Mouse (Mus musculus) gastrocnemius, adult 2 months (tissue): Measurements from ENCODE around the gene Gba. TPM values are rescaled to one million over a fixed set of nuclear protein-coding genes. Genes with fewer than 3 reads are reported as not detected.

Experiments
- DNase-seq: peaks from one replicate; pipeline ENCODE4 v3.0.0; 2022
- H3K27ac ChIP-seq: fragments of 200-600 bp; 2 replicates; pipeline ENCODE4 v1.8.1; 2022; ENCODE audit warnings: mild to moderate bottlenecking
- H3K4me3 ChIP-seq: fragments of 200-600 bp; 2 replicates; pipeline ENCODE4 v1.8.1; 2022; ENCODE audit warnings: mild to moderate bottlenecking, moderate library complexity
- CTCF ChIP-seq: fragments of 200-600 bp; IDR thresholded peaks from 2 replicates; pipeline ENCODE4 v1.8.1; 2022; ENCODE audit warnings: antibody characterized with exemption, mild to moderate bottlenecking, moderate library complexity
- intact Hi-C: fragments of 180-260 bp; cut with DNase I; formaldehyde crosslinking; loops from one replicate; pipeline ENCODE4 v1.15.1; 2025
- total RNA-seq, 2 experiments: library from RNA; stranded (reverse); gene quantifications; 2 replicates each; pipeline ENCODE4 v1.2.3; 2021

The Gba gene
- total RNA-seq, 2 experiments from 2014 or later: 17.4 to 19.7 TPM

DNA sequence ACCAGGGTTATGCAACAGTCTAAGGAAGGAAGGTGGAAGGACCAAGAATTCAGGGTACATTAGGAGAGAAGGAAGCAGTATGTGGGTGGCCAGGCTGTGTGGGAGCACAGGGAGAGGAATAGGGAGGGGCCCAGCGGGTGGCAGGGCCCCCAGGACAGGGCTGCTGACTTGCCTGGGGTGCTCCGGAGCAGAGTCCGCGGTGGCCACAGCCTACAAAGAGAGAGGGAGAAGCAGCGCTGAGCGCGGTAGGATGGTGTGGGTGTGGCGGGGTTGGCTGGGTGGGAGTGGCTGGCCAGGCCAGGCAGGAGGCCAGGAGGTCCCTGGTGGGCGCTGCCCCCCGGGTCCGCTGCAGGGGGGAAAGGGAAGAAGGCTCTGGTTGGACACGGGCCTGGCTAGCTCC is 35.8 kb downstream of the Gba start:
- Histone ChIP-seq H3K27ac (no peak overlapping the region), H3K4me3 (no peak overlapping the region)
- TF ChIP-seq CTCF: no peak
- intact Hi-C loops: no loop called here
- no peak for DNase-seq

DNA sequence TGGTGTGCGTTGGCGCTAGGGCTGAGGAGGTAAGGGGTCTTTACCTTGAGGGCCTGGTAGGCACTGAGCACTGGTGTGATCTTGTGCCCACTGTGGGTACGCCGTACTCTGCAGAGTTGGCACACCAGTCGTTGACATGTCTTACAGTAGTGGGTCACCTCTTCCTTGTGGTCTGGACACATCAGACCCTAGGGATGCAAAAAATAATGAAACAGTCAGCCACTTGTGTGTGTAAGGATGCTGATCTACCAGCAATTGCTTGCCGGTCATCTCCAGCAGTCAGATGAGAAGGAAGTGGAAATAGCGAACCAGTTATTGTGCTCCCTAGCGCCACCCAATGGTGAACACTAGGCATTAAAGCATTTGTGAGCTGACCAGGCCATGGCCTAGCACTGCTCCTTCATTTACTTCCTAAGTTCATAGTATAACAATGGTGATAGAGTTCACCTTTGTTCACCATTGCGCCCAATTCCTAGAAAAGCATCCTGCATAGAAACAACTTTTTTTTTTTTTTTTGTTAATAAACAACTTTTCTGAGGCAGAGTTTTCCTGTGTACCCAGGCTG is 39.7 kb downstream of the Gba start:
- TF ChIP-seq CTCF: peak; percentile 71
- Histone ChIP-seq H3K27ac (no peak overlapping the region), H3K4me3 (no peak overlapping the region)
- peak; percentile 63 for DNase-seq
- intact Hi-C loops: no loop called here

DNA sequence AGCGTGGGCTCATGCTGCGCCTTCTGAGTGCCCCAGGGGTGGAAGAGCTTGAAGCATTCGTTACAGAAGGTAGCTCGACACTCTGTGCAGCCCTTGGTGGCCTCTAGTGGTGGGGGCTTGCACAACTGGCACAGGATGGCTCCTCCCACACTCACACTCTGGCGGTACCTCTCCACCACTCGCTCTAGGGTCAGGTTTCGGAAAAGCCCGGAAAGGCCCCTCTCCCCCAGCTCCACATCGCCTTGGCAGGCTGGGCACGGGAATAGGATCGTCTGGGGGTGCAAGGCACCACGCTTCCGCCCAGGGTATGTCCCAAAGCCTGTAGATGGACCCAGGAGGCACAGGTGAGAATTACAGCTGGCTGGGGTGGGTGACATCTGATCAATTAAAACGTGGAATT is 40.9 kb downstream of the Gba start:
- Histone ChIP-seq H3K4me3 (no peak overlapping the region), H3K27ac (no peak overlapping the region)
- TF ChIP-seq CTCF: peak; percentile 40
- intact Hi-C loops: no loop called here
- no peak for DNase-seq

DNA sequence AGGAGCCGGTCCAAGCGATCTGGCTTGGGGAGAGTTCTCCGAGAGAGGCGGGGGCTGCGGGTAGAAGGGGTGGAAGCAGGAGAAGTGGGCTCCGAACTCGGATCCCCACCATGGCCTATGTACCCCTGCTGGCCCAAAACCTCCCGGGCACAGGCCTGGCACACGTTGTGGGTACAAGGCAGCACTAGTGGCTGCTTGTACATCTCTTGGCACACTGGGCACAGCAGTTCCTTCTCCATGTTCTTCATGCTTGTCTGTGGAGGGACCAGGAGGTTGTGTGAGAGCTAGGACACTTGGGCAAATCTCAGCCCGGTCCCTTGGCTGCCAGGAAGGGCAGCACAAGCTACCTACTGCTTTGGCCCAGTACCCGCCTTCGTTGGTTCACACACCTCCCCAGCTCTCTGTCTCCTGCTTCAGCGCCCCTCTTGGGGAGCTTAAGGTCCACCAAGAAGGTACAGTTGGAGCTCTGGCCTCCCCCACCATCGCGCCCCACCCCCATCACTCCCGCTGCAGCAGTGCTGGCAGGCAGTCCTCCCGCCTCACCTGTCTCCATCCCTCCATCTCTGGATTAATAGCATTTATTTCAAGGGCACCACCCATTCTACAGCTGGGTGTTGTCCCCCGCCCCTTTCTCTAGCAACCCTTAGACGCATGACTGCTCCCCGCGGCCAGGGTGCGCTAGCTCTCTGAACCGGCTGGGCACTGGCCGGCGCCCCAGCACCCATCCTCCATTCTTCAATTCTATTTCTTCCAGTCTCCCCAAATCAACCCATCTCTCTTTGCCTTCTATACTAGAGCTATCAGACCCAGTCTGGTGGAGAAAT is 41.6 kb downstream of the Gba start:
- Histone ChIP-seq H3K27ac (no peak overlapping the region), H3K4me3 (peak overlapping the region; percentile 90)
- intact Hi-C loops: no loop called here

DNA sequence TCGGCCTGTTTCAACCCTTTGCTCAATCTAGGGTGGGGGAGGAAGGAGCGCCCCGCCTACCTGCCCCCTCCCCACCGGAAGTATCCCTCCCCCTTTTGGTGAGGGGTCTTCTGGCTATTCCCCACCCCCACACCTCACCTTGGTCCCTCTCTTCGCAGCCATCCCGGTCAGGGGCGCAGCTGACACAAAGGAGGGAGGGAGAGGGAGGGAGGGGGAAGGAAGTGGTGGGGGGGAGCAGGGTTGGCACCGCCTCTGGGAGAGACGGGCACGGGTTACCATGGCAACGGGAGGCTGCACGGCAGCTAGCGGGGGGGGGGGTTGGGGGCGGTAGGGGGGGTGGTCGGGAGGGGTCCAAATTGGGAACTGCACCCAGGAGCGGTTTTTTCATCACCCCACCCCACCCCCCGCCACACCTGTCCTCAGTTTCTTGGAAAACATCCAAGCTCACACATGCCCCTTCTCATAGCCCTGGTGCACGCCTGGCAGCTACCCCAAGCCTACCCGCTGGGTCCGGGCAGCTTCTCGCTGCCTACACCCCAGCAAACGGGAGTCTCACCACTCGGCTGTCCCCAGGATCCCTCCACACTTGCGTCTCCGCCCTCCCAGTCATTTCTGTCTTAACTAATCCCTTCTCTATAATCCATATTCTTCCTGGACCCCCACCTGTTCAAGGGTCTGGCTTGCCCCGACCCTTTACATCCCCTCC is 42.4 kb downstream of the Gba start:
- H3K27ac ChIP-seq: peak overlapping the region; percentile 93
- TF ChIP-seq CTCF: no peak
- intact Hi-C loops: no loop called here
- H3K4me3 ChIP-seq: peak overlapping the region; percentile 90
- DNase-seq: no peak

More for the DNA sequence above, 41.6 kb downstream of the Gba start:
- peak; percentile 25; the same call in 1 of the 2 replicates for TF ChIP-seq CTCF
- DNase-seq: no peak

GRCm38 (mm10) chr3:89245688-89246171 is 43.0 kb downstream of the Gba start, which contains the start of gene Krtcap2:
Gene Krtcap2, plus strand, starts transcription at chr3:89245966.
- peak within 1 kb of the TSS; percentile 93 for H3K27ac ChIP-seq
- no peak for TF ChIP-seq CTCF
- intact Hi-C loops: loop anchor here (2.0 kb wide), 1 partner anchor 63 kb away; no protein-coding TSS in a partner anchor
- DNase-seq: no peak
- peak within 1 kb of the TSS; percentile 90 for H3K4me3 ChIP-seq

DNA sequence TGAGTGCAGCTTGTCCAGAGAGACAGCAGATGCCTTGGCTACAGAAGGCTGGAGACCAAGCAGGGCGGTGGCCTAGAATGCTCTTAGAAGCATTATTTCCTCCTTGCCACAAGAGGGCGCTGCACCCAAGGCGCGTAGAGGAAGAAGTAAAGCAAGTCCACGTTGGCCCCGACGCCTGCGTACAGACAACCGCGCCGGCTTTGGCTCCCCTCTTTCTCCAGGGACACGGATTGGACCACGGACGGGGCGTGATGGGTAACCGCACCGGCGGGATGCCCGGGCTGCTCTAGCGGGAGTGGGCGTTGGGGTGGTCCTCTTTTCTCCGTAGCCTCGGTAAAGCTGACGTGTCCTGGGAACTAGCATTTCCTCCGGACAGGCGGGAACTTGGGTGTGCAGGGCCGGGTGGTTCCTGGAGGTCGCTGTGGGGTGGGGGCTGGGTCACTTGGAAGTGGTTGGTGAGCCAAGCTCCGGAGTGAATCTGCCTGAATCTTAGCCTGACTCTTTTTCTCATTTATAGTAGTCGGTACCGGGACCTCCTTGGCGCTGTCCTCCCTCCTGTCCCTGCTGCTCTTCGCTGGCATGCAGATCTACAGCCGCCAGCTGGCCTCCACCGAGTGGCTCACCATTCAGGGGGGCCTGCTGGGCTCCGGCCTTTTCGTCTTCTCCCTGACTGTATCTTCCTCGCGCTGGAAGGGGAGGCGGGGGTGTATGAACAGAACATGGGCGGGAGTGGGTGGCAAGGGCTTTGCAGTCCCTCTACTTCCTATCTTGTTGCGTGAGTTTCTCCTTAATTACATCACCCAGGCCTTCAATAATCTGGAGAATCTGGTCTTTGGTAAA is 43.8 kb downstream of the Gba start, which contains the start of gene Trim46:
Trim46 (minus strand) TSS at position 49 of the 840 bp plus-strand sequence.
- intact Hi-C loops: loop anchor here (2.0 kb wide), 1 partner anchor 62 kb away; no protein-coding TSS in a partner anchor

GRCm38 (mm10) chr3:89247466-89247865 is 44.7 kb downstream of the Gba start:
- intact Hi-C loops: loop anchor here (2.0 kb wide), 1 partner anchor 61 kb away; no protein-coding TSS in a partner anchor
- no peak overlapping the region for H3K27ac ChIP-seq
- TF ChIP-seq CTCF: no peak
- no peak for DNase-seq
- H3K4me3 ChIP-seq: peak overlapping the region; percentile 90; the same call in 1 of the 2 replicates

More for the DNA sequence above, 43.8 kb downstream of the Gba start, which contains the start of gene Trim46:
- H3K27ac ChIP-seq: peak within 1 kb of the TSS; percentile 93
- peak within 1 kb of the TSS; percentile 90 for H3K4me3 ChIP-seq
- no peak; the same call in none of the 2 replicates for TF ChIP-seq CTCF
- peak; percentile 93 for DNase-seq

GRCm38 (mm10) chr3:89250435-89251040 is 47.8 kb downstream of the Gba start:
- H3K4me3 ChIP-seq: peak overlapping the region; percentile 61
- DNase-seq: peak; percentile 75
- intact Hi-C loops: loop anchor here (1.0 to 2.0 kb wide), 2 partner anchors 16 to 32 kb away; no protein-coding TSS in a partner anchor
- H3K27ac ChIP-seq: peak overlapping the region; percentile 89
- peak; percentile 88 for TF ChIP-seq CTCF

- intact Hi-C loops: loop anchor here (2.0 kb wide), 1 partner anchor 15 kb away; no protein-coding TSS in a partner anchor
- Histone ChIP-seq H3K4me3 (peak overlapping the region; percentile 61), H3K27ac (peak overlapping the region; percentile 89)
- DNase-seq: peak; percentile 74
- TF ChIP-seq CTCF: no peak
Measured at GRCm38 (mm10) chr3:89251365-89251895, 48.7 kb downstream of the Gba start.

DNA sequence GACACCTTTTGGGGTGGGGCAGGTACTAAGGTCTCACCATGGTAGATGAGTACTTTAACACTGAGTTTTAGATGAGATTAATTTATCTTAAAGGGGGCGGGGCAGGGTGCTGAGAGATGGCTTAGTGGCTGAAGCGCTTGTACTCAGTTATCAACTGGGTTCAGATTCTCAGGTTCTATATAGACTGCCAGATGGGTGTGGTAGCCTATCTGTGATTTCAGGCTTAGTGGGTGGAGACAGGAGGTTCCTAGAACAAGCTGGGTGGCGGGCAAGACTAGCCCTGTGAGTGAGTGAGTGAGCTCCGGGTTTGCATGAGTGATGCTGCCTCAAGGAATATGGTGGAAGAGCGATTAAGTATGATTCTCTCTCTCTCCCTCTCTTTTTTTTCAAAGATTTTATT is 52.3 kb downstream of the Gba start:
- Histone ChIP-seq H3K4me3 (no peak overlapping the region), H3K27ac (no peak overlapping the region)
- intact Hi-C loops: no loop called here
- no peak for TF ChIP-seq CTCF
- DNase-seq: no peak
